Mouse (Mus musculus) thymus, postnatal 4 days (tissue): ENCODE data around the gene Fubp1.
"Not testable (repeated sequence)": the region's sequence is repeated elsewhere in the genome, so short reads cannot be mapped to it uniquely, and the experiment has no call there.

ENCODE experiments used
- DNase-seq: peaks from one replicate; pipeline ENCODE4 v3.0.0; 2021

Gene Fubp1

GRCm38 (mm10) chr3:152193635-152194097 lies 16.6 kb upstream of the Fubp1 start:
- peak; percentile 78 for DNase-seq

GRCm38 (mm10) chr3:152197246-152197645 lies 13.0 kb upstream of the Fubp1 start:
- not testable (repeated sequence) for DNase-seq

- no peak for DNase-seq
Observed at GRCm38 (mm10) chr3:152199125-152199524, 11.1 kb upstream of the Fubp1 start.

GRCm38 (mm10) chr3:152201181-152201580 lies 9.0 kb upstream of the Fubp1 start:
- no peak for DNase-seq

GRCm38 (mm10) chr3:152201651-152202050 lies 8.6 kb upstream of the Fubp1 start:
- peak; percentile 41 for DNase-seq

DNA sequence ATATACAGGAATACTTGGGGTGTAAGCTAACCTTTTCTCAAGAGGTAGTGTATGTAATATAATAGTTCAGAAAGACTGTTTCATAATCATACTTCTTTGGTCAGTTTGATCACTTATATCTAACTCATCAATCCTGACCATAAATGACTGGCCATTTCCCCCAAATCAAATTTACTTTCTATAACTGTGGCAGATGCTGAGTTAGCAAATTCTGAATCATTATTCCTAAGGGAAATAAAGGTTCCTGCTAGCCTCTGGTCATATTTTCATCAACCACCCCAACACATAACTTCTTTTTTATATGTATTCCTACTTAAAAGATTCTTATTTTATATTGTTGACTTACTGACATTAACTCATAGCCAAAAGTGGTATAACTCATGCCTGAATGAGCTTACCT lies 7.3 kb upstream of the Fubp1 start:
- DNase-seq = no peak

DNA sequence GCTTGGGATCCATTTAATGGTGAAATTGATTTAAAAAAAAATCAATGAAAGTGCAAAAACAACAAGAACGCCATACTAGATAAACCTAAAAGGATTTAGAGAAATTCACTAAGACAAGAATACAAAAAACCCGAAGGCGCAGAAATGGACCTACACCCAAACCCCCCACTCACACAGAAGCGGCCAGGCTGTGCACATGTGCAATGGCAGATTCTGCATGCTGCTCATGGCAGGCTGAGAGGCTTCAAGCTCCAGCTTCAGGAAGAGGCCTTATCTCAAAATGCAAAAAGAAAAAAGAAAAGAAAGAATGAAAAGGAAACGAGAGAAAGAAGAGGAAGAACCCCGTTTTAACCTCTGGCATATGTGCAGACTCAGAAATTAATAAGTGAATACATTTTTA lies 6.8 kb upstream of the Fubp1 start:
- peak; percentile 53 for DNase-seq

- DNase-seq = peak; percentile 69
Observed at GRCm38 (mm10) chr3:152203996-152204395, 6.2 kb upstream of the Fubp1 start.

GRCm38 (mm10) chr3:152204577-152204976 lies 5.6 kb upstream of the Fubp1 start:
- peak; percentile 53 for DNase-seq

GRCm38 (mm10) chr3:152207156-152207555 lies 3.1 kb upstream of the Fubp1 start:
- DNase-seq = no peak

GRCm38 (mm10) chr3:152208096-152208885 lies 1.9 kb upstream of the Fubp1 start:
- no peak for DNase-seq

- no peak for DNase-seq
Observed at GRCm38 (mm10) chr3:152209177-152209966, 850 bp upstream of the Fubp1 start.

DNA sequence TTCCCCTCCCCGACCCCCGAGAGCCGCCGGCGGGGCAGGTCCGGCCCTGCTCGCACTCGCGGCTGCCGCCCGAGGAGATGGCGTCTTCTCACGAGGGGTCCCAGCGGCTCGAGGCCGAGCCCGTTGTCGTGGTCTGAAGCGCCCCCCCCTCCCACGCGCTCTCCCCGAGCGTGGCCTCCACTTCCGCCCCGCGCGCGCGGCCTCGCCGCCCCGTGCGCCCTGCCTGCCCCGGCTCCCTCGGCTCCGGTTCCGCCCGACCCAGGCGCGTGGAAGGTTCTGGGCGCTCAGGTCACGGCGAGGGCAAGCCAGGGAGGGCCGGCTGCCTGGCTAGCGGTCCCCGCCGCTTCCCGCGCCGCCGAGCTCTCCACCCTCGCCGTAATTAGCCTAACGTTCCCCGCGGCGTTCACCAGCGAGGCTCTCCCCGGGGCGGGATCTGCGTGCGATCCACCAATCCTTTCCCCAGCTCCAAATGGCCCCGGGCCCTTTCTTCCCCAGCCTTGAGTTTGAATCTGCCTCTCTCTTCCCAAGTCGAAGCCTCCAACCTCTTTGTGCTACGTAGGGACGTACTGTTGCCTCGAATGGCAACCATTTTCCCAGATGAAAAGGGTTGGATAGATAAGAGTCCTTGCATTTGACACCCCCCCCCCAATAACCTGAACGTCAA lies 638 bp downstream of the Fubp1 start:
- peak; percentile 85 for DNase-seq

- peak; percentile 44 for DNase-seq
Observed at GRCm38 (mm10) chr3:152211731-152212279, 1.6 kb downstream of the Fubp1 start.

GRCm38 (mm10) chr3:152213416-152213815 lies 3.2 kb downstream of the Fubp1 start:
- DNase-seq = no peak

GRCm38 (mm10) chr3:152224918-152225317 lies 14.7 kb downstream of the Fubp1 start:
- no peak for DNase-seq

DNA sequence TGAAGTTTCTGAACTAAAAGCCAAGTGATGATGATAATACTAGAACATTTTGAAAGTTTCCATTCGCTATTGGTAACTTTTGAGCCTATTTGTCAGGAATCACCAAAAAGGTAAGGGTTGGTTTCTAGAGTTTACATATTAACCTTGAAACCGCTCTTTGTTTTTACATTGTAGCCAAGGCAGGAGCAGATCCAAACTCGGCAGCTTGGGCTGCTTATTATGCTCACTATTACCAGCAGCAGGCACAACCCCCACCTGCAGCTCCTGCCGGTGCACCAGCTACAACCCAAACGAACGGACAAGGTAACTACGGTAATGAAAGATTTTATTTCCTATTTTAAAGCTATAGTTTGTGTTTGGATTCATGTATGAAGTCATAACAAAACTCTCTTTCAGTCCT lies 15.7 kb downstream of the Fubp1 start:
- DNase-seq = no peak

DNA sequence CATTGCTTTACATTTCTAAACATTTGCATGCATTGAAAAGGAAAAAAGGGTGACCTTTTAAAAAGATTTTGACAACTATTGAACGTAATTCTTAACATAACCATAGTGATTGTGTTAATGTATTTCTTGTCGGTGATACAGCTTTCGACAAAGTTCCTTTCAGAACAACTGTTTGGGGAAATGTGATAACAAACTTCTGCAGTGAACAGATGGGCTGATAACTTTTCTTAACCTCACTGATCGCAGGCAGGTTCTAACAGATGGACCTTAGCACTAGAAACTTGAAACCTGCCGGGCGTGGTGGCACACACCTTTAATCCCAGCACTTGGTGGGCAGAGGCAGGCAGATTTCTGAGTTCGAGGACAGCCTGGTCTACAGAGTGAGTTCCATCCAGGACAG lies 18.6 kb downstream of the Fubp1 start:
- no peak for DNase-seq

- DNase-seq = no peak
Observed at GRCm38 (mm10) chr3:152229271-152229670, 19.0 kb downstream of the Fubp1 start.

DNA sequence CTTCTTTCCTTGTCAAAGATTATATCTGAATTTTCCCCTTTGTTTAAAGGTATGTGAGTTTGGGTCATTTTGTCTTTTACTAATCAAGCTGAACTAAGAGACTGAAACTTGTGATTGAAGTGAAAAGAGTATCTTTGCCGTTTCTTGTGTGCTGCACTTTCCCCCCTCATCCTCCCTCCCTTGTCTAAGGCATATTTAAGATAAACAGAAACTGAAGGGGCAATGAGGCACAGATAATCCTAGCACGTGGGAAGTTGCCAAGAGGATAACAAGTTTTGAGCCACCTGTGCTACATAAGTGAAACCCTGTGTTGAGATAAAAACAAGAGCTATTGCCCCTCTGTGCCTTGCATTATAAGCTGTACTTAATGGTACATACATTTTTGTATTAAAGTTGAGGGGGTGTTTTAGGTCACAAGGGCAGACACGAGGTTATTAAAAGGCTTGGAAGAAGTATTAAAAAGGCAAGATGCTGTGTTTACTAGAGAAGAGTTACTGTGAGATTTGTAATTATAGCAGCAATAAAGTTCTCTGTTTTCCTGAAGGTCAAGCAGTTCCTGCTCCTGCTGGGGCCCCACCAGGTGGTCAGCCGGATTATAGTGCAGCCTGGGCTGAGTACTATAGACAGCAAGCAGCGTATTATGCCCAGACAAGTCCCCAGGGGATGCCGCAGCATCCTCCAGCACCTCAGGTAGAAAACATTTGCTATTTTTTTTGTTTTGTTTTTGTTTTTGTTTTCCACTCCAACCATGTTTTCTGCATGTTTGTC lies 21.3 kb downstream of the Fubp1 start:
- no peak for DNase-seq

DNA sequence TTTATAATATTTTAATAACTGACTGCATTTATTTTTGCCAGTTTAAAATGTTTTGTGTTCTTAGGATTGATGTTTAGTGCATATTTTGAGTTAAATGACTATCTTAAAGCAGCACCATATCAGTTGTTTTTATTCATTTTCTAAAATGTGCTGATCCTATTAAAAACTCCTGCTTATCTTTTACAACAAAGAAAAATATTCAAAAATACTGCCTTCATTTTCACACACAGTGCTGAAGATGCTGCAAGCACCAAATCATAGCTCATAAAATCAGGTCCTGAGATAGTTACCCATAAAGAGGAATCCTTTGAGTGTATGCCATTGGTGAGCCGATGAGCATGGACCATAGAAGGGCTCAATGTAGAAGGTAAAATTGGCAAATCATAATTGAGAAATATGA lies 25.0 kb downstream of the Fubp1 start:
- DNase-seq = no peak

DNA sequence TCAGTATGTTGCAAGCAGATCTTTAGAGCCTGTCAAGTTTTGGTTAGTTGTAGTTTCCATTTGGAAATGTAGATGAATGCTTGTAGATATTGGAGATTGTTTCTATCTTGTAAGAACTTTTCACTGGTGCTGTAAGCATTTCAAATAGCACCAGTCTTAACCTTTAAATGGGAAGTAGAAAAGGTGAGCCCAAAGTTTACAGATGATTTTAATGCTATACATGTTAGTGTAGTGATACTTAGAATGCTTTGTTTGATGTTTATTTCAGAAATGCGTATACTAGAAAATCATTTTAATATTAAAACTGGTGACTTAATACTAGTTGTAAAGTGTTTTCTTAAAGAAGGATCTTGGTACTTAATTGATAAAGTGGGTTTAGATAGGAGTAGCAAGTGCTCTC lies 25.6 kb downstream of the Fubp1 start:
- no peak for DNase-seq
